ENCODE assay signal across 28 mouse cellular contexts in genomic region chr16:70073740-70074139, GRCm38 (mm10).
A peak's percentile ranks its signal among the peaks of the same experiment; 100 is the strongest.
DNase-seq lines count a peak whose midpoint lies in the region; ATAC-seq lines count a peak whose summit lies in the region.
"Had no signal": no experiment of that assay in that cellular context is flagged by ENCODE, and none has a peak within 500 bp of the region (broad histone marks: within the 10 kb centered on the region; RNA-seq: fewer than 3 reads in every experiment).

No protein-coding gene starts in this region.

- H3K27ac ChIP-seq in limb, embryonic 10.5 days, result 0 out of 2 replicates have a peak overlapping the region, but pooled peaks have one; percentile 25
- H3K27ac ChIP-seq: embryonic facial prominence, embryonic 13.5 days; embryonic facial prominence, embryonic 15.5 days; forebrain, embryonic 10.5 days; forebrain, embryonic 12.5 days had no signal

- no peak overlapping the region for H3K4me3 ChIP-seq in limb, embryonic 10.5 days
- H3K4me3 ChIP-seq: embryonic facial prominence, embryonic 13.5 days; embryonic facial prominence, embryonic 15.5 days; erythroblast, embryonic 14.5 days; forebrain, embryonic 10.5 days; forebrain, embryonic 12.5 days had no signal

- H3K27me3 ChIP-seq in limb, embryonic 10.5 days (ENCODE audit: low read depth, poor library complexity, severe bottlenecking), result no peaks in the 10 kb centered on the region
- H3K27me3 ChIP-seq: CH12.LX; embryonic facial prominence, embryonic 13.5 days; embryonic facial prominence, embryonic 15.5 days; forebrain, embryonic 12.5 days had no signal

- peaks cover 8% of the 10 kb centered on the region for H3K4me1 ChIP-seq in limb, embryonic 10.5 days
- H3K4me1 ChIP-seq: embryonic facial prominence, embryonic 13.5 days; forebrain, embryonic 10.5 days; forebrain, embryonic 12.5 days had no signal

- no peak for DNase-seq in frontal cortex, postnatal 10 days (ENCODE audit: low spot score in 2 of 2)
- peak; percentile 60 for DNase-seq in brain, adult 2 months (ENCODE audit: low read depth, low spot score)
- no peak for DNase-seq in limb, embryonic 10.5 days (ENCODE audit: low spot score)
- DNase-seq in left cerebral cortex, adult 8-10 months (ENCODE audit: low spot score in 2 of 2), result no peak
- DNase-seq: adrenal gland, adult 8-10 months; adrenal gland, postnatal 14 days; adrenal gland, postnatal 36 days; B cell, adult 2 months; cerebellum, adult 11 months; cerebellum, adult 18-20 months; cerebellum, adult 8-10 months; cerebellum, adult 9-11 months; cerebellum, postnatal 14 days; cerebellum, postnatal 36 days; embryo, embryonic 11 days had no signal

- H3K36me3 ChIP-seq in limb, embryonic 10.5 days, result no peaks in the 10 kb centered on the region
- H3K36me3 ChIP-seq: embryonic facial prominence, embryonic 13.5 days; embryonic facial prominence, embryonic 15.5 days; forebrain, embryonic 10.5 days; forebrain, embryonic 12.5 days; G1E had no signal

- 58% methylated on average over 2 of the region's 2 CpGs for WGBS in limb, embryonic 10.5 days

- peak; percentile 97 for ATAC-seq in frontal cortex, adult (ENCODE audit: low TSS enrichment)
- ATAC-seq: activated CD4-positive, CD25-positive, alpha-beta regulatory T cell, adult 4 months; CD4-positive, CD25-positive, alpha-beta regulatory T cell, adult 4 months; forebrain, embryonic 14.5 days; forebrain, embryonic 16.5 days; Patski had no signal

- no peaks in the 10 kb centered on the region for H3K9me3 ChIP-seq in limb, embryonic 10.5 days (replicated peaks)
- H3K9me3 ChIP-seq: embryonic facial prominence, embryonic 13.5 days; embryonic facial prominence, embryonic 15.5 days; forebrain, embryonic 10.5 days; forebrain, embryonic 12.5 days had no signal
